Mouse (Mus musculus) thymus, postnatal 14 days (tissue): ENCODE results near the gene Cabp2.
"Not testable (repeated sequence)": the region's sequence is repeated elsewhere in the genome, so short reads cannot be mapped to it uniquely, and the experiment has no call there.

Experiments
- DNase-seq: peaks from one replicate; pipeline ENCODE4 v3.0.0; 2021

Gene Cabp2

GRCm38 (mm10) chr19:4081394-4081793 lies at the start of gene Cabp2:
Gene Cabp2 (plus strand): TSS chr19:4081578.
- no peak for DNase-seq

DNA sequence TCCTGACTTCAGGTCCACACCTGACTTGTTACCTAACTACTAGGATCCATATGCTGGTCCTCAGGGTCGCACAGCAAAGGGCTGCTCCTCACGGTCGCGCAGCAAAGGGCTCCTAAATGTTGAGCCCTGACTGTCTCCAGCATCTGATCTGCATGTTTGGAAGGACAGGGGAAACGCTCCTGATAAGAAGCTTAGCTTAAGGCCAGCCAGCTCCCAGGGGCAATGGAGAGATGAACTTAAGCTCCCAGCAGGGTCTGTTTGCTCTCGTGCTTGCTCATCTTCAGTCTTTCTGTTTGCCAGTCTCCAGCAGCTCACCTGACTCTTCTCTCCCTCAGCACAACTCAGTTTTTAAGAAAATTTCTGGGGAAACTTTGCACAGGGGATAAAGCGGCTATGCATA lies 48.7 kb upstream of the Cabp2 start:
- DNase-seq: no peak

DNA sequence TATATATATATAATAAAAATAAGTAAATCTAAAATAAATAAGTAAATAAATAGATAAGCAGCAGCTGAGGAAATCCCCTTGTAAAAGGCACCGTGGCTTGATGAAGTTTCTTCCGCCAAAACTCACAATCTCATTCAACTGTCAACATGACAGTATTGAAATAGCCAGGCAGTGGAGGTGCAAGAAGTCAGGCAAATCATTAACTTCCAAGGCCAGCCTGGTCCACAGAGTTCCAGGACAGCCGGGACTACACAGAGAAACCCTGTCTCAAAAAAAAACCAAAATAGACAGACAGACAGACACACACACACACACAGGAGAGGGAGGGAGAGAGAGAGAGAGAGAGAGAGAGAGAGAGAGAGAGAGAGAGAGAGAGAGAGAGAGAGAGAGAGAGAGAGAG lies 48.1 kb upstream of the Cabp2 start:
- DNase-seq: no peak

GRCm38 (mm10) chr19:4033742-4034141 lies 47.6 kb upstream of the Cabp2 start:
- no peak for DNase-seq

DNA sequence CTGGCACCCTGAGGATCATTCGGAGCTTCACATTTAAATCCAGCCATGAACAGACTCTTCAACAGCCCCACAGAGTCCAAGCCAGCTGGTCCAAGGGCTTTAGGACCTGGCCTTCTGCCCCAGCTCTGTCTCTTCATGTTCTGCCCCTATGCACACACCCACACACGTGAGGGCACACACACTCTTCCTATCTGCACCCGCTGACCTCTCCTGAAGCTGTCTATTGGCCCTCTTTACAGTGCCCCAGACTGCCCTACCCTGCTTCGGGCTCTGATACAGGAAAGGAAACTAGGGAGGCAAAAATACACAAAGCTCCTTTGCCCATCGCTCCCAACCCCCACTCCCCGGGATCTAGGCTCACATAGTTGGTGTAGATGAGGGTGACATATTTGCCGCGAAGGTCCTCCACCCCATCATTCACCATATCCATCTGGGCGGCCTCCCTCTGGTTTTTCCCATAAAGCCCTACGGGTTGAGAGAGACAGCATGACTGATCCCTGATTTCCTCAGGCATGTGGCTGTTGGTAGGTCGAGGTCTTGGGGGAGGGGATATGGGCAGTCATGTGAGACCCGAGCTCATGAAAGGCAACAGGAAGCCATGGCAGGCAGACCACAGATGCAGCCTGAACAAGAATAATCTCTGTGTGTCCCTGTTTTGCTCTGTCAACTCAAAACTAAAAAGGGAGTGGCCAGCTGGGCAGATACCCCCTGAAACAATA lies 44.9 kb upstream of the Cabp2 start:
- no peak for DNase-seq

GRCm38 (mm10) chr19:4037154-4037787 lies 44.1 kb upstream of the Cabp2 start:
- not testable (repeated sequence) for DNase-seq

DNA sequence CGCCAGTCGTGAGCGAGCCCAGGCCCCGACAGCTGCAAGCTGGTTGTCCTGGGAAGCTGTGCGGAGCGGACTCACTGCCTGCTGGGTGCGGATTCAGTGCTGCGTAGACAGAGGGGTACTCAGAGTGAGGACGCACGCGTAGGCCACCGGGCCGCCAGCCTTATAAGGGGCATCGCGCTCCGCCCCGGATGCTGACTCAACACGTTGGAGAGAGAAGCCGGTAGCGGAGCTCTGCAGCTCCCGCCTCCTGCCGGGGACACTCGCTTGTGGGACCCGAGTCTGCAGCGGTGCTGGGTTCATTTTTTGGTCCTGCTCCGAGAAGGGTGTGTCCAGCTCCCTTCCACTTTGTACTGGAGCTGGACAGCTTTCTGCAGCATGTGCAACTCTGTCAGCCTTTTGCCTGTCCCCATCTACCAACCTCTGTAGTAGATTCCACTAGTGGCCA lies 43.6 kb upstream of the Cabp2 start, which contains the start of gene Gstp1:
Gene Gstp1, minus strand, starts transcription at position 198 of the 445 bp plus-strand sequence.
- peak; percentile 91 for DNase-seq

GRCm38 (mm10) chr19:4040941-4041340 lies 40.4 kb upstream of the Cabp2 start:
- not testable (repeated sequence) for DNase-seq

GRCm38 (mm10) chr19:4041500-4041899 lies 39.9 kb upstream of the Cabp2 start:
- not testable (repeated sequence) for DNase-seq

DNA sequence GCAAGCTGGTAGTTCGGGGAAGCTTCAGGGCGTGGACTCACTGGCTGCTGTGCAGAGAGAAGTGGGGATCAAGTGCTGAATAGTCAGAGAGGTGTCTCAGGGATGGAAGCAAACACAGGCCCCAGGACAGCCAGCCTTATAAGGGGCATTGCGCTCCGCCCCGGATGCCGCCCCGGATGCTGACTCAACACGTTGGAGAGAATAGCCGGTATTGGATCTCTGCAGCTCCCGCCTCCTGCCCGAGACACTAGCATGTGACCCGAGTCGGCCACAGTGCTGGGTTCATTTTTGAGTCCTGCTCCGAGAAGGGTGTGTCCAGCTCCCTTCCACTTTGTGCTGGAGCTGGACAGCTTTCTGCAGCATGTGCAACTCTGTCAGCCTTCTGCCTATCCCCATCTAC lies 39.3 kb upstream of the Cabp2 start:
- no peak for DNase-seq

DNA sequence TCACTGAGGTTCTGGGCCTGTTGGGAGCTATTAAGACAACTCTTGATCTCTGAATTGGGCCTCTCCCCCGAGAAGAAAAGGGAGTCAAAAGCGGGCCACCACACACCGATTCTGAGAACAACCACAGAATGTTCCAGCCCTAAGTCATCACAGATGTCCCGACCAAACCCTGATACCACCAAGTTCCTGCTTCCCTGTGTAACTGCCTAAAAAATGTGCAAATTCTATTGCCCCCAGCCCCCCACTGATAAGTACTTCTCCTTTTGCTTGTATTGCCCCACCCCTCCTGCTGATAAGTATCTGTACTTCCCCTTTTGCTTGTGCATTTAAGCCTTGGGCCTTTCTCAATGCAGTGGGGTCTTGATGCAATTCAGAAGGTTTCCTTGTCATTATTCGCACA lies 37.3 kb upstream of the Cabp2 start:
- not testable (repeated sequence) for DNase-seq

DNA sequence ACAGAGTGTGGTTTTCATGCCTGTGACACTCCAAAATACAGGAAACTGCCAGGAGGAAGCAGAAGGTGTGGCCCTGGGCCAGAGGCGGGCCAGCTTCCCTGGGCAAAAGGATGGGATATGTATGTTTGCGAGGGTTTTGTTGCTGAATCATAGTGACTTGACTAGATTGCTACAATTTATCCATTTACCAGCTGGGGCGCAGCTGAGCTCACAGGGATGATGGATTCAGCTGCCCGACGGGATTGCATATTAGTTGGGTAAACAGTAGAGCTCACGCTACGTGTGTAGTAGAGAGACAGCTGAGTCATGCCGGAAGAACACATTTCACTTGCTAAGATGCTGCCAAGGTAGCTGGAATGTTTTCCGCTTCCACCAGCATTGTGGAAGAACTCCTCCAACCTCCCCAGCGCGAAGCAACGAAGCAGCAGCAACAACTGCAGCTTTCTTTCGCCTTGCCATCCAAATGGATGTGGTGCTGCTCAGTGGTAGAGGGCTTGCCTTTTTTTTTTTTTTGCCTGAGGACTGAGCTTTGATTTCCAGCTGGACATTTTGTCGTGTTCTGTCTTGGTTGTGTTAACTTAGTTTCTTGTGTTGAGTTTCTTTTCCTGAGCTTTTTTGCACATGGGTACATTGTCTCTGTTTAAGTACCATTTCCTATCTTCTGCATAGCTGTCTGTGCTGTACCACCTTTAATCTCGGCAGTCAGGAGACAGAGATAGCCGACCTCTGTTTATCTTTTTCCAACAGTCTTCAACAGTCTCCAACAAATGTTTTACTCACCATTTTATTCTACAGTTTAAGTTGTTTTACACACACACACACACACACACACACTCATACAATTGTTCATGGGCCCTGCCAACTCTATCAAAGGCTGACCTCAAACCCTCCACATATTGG lies 35.2 kb upstream of the Cabp2 start, which contains the start of gene Gstp2:
Gene Gstp2, minus strand, starts transcription at position 58 of the 900 bp plus-strand sequence.
- DNase-seq: no peak

DNA sequence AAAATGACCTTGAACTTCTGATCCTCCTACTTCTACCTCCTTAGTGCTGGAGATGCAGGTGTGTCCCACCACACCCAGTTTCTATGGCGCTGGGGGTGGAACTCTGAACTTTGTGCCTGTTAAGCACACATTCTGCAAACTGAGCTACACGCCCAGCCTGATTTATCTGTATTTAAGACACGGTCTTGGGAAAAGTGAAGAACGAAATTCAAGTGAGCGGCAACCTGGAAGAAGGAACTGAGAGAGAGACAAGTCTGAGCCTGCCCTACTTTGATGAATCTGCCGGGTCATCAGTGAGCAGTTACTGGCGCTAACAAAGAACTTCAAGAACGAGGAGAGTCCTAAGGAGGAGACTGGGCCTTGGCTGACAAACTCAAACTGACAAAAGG lies 34.5 kb upstream of the Cabp2 start:
- DNase-seq: no peak

- peak; percentile 87 for DNase-seq
Measured at GRCm38 (mm10) chr19:4047859-4048258, 33.5 kb upstream of the Cabp2 start.

DNA sequence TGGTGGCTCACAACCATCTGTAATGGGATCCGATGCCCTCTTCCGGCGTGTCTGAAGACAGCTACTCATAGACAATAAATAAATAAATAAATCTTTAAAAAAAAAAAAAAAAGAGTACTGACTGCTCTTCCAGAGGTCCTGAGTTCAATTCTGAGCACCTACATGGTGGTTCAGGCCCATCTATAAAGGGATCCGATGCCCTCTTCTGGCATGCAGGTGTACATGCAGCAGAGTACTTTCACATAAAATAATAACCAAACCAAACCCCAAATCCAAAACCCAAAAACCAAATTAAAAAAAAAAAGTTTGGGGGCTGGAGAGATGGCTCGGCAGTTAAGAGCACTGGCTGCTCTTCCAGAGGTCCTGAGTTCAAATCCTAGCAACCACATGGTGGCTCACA lies 32.3 kb upstream of the Cabp2 start:
- not testable (repeated sequence) for DNase-seq

GRCm38 (mm10) chr19:4051016-4051415 lies 30.4 kb upstream of the Cabp2 start:
- DNase-seq: peak; percentile 21

- DNase-seq: peak; percentile 81
Measured at GRCm38 (mm10) chr19:4051741-4052515, 29.4 kb upstream of the Cabp2 start.

DNA sequence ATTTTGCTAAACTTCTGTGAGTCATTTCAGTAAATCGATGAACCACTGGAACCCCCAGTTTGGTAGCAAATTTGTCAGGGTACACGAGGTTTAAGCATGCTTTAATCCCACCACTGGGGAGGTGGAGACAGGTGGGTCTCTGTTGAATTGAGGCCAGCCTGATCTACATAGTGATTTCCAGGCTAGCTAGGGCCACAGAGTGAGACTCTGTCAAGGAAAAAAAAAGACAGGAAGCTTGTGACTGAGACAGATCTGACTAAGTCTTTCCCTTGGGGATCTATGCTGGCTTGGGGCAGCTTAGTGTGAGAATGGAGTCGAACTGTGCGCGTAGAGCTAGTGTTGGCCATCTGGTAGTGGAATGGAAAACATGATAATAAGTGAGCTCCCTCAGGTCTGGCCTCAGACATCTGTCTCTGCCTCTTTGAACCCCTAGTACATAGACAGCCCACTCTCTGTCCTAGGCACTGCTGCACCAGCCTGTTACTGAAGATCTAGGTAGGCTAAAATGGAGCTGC lies 28.8 kb upstream of the Cabp2 start:
- no peak for DNase-seq

DNA sequence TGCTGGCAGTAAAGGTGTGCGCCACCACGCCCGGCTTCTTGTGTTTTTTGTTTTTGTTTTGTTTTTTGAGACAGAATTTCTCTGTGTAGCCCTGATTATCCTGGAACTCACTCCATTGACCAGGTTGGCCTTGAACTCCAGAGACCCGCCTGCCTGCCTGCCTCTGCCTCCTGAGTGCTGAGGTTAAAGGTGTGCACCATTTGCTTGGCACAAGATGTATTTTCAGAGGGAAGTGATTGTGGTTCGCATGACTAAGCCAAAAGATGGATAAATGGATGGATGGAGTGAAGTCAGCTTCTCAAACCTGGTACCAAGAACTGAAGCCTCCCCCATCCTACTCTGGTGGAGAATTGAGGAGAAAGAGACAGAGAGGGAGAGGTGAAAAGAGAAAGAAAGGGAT lies 26.8 kb upstream of the Cabp2 start:
- DNase-seq: no peak

GRCm38 (mm10) chr19:4055216-4055946 lies 26.0 kb upstream of the Cabp2 start:
- no peak for DNase-seq

GRCm38 (mm10) chr19:4055947-4056693 lies 25.3 kb upstream of the Cabp2 start:
- no peak for DNase-seq
